Mouse (Mus musculus) T-helper 17 cell (primary cell): ENCODE results near the gene Desi1.

Experiments
- in situ Hi-C, 2 experiments: fragments of 300-600 bp; cut with MboI, MseI; formaldehyde crosslinking; loops; 1 replicate in 1 of 2; 2 replicates in 1 of 2; pipeline ENCODE4 v1.15.1; 2025; ENCODE audit warnings: high pct_unique_total_duplicates in 2 of 2

Gene Desi1

DNA sequence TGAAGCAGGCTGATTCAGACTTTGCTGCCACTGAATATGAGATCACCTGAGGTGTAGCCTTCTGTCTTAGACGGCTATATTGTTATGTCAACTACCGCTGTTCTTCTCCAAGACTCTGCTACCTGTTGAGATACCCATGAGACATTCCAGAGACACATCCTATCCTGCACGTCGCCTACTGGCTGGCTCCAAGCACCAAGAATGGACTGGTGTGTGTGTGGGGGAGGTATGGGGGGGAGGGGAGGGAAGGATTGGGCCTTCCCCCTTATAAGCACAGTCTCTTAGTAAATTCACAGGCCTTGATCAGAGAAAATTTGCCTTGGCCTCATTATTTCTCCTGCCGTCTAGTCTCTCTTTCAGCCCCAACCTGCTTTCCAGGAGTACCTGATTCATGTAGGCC is 65.8 kb downstream of the Desi1 start:
- in situ Hi-C loops: no loop called here

DNA sequence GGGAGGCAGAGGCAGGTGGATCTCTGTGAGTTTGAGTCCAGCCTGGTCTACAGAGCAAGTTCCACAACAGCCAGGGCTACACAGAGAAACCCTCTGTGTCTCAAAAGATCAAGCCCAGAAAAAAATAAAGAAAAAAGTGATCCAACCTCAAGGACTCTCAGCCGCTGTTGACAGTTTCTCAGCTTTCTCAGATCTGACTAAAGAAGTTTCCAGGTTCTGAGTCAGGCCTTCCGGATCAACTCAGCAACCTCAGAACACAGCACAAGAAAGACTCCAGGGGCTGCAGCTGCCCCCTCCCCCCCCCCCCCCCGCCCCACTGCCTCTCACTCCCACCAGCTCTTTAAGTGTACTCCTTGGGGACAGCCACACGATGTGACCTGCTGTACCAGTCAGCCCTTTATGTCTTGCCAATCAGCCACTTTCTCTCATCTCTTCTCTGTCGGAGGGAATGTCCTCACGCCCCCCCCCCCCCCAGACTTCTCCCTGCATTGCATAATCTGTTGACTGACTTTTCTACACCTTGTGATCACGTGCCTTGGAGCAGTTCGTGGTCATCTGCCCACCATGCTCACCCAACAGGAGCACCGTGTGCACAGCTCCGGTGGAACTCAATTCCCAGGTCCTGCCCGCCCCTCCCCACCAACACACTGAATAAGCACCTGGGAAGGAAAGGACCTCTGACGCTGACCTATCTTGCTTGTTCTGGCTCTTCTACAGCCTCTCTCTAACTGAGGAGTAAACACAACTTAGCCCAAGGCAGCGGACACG is 67.4 kb downstream of the Desi1 start:
- in situ Hi-C loops: no loop called here

DNA sequence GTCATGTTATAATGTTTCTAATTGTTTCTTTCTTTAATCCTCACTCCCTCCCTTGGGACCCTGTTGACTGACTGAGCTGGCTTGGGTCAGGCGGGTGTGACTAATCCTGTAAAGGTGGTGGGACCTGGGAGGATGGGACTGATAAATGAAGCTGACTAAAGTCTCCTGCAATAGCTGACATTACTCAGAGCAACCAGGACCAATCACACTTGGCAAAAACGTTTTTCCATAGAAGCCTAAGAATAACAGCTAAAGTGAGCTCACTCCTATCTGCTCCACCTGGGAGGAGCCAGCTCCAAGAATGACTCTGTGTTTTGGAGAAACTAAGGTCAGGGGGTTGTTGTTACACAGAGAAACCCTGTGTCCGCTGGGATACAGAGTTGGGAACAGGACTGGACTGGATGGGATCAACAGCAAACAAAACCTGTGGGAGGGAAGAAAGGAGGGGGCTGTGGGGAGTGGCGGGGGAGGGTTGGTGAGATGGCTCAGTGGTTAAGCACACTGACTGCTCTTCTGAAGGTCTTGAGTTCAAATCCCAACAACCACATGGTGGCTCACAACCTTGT is 68.6 kb downstream of the Desi1 start:
- in situ Hi-C loops: loop anchor here in 1 of 2 experiments (5.0 kb wide), 1 partner anchor 82 kb away; the partner anchor contains the start of gene Snu13

DNA sequence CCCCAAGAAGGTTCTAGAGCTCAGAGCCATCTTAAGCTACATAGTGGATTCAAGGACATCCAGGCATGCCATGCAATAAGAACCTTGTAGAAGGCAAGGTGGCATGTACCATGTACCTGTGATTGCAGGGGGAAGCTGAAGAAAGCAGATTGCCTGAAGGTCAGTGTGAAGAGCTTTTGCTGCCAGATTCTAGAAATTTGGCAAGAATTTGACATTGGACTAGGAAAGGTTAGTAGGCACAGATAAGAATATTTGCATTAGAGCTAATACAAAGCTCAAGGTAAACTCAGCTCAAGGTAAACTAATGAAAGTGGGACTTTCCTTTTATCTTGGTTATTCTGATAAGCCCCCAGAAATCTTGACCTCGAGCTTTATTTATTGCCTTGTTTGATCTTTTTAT is 69.4 kb downstream of the Desi1 start:
- in situ Hi-C loops: loop anchor here in 1 of 2 experiments (5.0 kb wide), 1 partner anchor 83 kb away; the partner anchor contains the start of gene Snu13

DNA sequence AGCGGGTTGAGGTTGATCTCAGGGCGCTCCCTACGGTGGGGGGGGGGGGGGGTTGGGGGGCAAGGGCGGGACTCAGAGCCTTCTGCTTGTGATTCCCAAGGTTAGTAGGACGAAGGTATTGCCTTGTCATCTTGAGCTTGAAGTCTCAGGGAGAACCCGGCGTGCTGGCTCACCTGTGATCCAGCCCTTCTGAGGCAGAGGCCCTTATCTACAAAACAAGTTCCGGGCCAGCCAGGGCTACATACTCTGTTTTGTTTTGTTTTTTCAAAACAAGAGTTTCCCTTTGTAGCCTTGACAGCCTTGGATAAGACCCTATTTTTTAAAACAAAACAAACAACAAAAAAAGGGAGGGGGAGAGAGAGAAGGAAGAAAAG is 72.6 kb downstream of the Desi1 start:
- in situ Hi-C loops: loop anchor here in 1 of 2 experiments (5.0 kb wide), 1 partner anchor 86 kb away; the partner anchor contains the start of gene Snu13

DNA sequence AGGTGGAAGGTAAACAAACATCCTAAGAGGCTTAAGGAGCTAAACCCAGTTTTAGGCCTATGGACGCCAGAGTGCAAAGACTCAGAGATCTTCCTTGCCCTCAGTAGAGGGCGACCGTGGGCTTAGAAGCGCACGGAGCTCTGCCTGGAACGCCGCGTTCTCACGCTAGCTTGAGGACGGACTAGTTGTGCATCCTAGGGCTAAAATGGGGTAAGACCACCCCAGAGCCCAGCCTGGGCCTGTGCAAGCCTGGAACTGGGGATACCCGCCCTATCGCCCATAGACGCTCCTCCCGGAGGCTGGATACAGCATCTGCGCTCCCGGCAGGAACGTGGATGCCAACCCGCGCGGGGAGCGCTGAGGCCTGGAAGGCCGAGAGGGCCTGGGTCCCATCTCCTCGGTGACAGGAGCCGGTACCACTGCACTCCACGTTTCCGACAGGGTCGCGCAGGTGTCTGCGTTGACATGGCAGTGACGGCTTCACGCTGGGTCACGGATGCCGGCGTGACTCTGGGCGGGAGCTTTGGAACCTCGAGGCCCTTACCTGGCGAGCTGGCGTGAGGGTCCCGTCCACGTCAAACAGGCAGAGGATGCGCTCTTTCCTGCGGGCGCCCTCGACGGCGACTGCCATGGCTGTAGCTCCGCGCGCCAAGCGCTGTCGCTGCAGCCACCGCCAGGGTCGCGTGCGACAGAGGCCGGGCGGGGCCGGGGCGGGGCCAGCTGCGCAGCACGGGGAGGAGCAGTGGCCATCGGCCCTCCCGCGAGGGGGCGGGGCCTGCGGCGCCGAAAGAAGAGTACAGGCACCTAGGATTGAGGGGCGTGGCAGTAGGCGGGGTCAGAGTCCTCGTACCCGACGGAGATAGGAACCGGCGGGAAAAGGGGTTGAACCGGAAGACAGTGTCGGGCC is 73.2 kb downstream of the Desi1 start, which contains the start of gene Pmm1:
Gene Pmm1, minus strand, starts transcription at position 760 of the 907 bp plus-strand sequence.
- in situ Hi-C loops: loop anchor here in 1 of 2 experiments (5.0 kb wide), 1 partner anchor 87 kb away; the partner anchor contains the start of gene Snu13

DNA sequence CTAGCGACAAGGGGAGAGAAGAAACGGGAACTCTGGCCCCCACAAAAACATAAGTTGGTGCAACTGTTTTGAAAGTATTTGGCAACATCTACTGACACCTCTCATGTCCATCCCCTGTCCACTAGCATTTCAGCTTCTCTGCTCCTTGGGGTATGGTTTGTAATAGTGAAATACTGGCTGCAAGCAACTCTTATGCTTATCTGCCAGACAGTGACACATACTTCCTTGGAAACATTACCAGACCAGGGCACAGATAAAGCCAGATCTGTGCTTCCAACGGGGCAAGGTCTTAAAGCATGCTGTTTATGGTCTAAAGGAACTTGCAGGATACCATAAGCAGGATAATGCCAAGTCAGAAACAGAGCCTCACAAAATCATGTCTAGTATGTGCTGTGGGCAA is 74.8 kb downstream of the Desi1 start:
- in situ Hi-C loops: loop anchor here in 1 of 2 experiments (5.0 kb wide), 1 partner anchor 33 kb away; no protein-coding TSS in a partner anchor

DNA sequence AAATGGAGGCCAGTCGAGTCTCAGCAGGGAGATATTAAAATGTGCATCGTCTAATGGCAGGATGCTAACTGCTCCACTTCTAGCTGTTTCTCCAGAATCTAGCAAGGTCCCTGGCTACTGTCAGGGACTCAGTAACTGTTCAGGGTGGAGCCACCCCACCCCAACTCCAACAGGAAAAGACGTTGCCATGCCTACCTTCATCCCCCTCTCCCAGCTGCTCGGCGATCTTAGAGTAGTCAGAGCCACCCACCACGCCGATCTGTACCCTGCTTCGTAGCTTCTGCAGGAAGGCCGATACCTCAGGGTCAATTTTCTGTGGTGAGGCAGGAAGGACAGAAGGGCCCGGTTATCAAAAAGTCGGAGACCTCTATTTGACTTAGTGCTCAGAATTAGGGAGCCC is 76.1 kb downstream of the Desi1 start:
- in situ Hi-C loops: loop anchor here in 1 of 2 experiments (5.0 kb wide), 1 partner anchor 35 kb away; no protein-coding TSS in a partner anchor

DNA sequence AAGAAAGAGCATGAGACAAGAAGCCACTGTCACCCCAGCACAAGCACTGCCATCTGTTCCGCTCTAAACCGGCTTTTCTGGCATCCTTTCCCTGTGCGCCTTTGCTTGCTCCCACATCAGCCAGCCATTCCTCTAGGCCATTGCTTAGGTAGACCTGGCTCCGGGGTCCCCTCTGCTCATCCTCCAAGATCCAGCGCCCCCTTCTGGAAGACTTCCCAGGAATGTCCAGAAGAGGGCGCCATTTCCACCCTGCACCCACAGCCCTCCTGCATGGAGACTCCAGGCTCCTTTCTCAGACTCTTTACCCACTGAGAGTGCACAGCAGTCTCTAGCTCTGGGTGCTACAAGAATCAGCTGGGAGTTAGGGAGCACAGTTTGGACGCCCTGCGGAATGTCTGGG is 77.2 kb downstream of the Desi1 start:
- in situ Hi-C loops: loop anchor here in 1 of 2 experiments (5.0 kb wide), 1 partner anchor 36 kb away; no protein-coding TSS in a partner anchor

DNA sequence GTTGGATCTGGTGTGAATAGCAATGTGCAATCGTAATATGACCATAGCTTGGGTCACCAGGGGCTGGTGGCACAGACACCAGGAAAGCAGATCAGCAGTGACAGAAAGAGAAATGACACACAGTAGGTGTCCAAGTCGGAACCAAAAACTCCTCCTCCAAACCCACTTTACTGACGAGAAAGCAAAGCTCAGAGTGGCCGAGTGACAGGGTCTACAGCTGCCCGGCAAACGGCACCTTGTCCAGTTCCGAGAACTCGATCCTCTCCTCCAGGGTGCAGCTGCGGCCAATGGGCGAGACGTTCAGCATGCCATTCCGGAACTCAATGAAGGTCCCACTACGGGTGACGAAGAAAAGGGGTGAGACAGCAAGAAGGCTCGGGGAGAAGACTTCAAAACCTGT is 78.2 kb downstream of the Desi1 start:
- in situ Hi-C loops: loop anchor here in 1 of 2 experiments (5.0 kb wide), 1 partner anchor 37 kb away; no protein-coding TSS in a partner anchor

DNA sequence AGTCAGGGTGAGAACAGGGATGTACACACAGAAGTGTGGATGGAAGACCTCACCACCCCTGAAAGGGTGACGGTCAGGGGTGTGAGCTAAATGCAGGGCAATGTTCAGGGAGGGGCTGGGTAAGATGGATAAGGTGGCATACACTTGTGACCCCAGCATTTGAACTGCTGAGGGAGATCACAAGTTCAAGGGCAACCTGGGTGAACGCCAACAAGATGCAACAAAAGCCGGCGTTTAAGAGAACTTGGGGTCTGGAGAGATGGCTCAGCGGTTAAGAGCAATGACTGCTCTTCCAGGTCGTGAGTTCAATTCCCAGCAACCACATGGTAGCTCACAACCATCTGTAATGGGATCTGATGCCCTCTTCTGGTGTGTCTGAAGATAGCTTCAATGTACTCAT is 78.9 kb downstream of the Desi1 start:
- in situ Hi-C loops: loop anchor here (5.0 kb wide), 1 partner anchor 38 kb away; no protein-coding TSS in a partner anchor

DNA sequence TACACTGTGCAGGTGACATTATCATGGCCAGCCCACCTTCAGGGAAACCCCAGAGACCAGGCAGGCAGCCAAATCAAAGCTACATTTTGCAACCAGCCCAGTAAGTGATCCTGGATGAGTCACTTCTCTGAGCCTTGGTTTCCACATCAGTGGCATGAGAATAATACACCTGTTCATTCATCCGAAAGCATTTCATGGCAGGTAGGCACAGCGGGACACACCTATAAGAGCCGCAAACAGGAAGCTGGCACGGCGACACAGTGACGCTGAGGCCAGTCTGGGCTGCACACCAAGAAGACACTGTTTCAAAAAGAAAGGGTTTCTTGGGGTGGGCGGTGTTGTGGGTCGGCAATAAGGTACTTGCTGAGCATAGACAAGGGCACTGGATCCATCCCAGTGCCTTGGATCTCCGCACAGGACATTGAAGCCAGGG is 79.5 kb downstream of the Desi1 start:
- in situ Hi-C loops: loop anchor here in 1 of 2 experiments (5.0 kb wide), 1 partner anchor 38 kb away; no protein-coding TSS in a partner anchor

DNA sequence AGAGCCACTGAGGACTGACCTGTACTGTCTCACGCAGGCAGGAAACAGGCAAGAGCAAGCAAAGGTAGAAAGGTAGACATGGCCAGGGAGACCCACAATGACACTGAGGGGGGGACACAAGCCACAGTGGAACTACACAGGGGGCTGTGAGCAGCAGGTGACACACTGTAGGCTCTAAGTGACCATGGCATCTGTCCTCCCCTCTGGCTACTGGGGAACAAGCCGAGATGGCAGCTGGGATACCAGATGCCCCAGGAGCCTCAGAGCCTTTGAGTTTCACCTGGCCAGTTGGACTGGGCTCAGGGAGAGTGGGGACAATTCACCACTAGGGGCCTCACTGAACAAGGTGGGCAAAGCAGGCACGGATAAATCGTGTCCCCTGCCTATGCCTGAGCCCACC is 81.4 kb downstream of the Desi1 start:
- in situ Hi-C loops: loop anchor here in 1 of 2 experiments (5.0 kb wide), 1 partner anchor 40 kb away; no protein-coding TSS in a partner anchor

DNA sequence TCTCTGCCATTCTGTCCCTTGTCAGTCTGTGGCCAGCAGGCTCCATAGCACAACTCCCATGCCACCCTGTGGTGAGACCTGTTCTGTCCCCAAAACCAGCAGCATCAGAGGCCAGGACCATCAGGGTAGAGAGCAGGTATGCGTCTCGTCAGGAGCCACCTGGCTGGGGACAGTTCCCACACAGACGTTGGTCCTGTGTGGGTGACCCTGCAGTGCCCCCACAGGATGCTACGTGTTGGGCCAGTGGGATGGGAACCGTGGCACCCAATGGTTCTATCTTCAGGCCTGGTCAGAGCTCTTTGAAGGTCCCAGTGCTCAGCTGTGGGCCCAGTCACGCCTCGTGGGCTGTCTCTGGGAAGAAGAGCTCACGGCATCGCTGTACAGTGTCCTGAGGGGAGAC is 82.5 kb downstream of the Desi1 start:
- in situ Hi-C loops: loop anchor here in 1 of 2 experiments (5.0 kb wide), 1 partner anchor 41 kb away; no protein-coding TSS in a partner anchor

DNA sequence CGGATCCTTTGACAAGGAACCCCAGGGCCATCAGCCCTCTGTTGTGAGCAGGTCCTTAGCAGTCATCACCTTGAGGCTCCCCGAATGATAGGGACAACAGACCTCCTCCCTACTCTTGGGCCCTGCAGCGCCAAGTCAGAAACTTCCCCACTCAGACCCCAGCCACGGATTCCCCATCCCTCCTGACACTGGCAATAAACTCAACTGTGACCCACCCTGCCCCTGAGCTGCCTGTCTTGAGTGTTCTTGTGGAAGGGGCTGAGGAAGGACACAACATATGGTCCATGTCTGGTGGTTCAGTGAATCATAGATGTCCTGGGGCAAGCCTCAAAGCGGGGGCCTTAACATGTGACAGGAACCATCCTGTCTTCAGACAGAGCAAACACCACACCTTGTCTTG is 82.9 kb downstream of the Desi1 start:
- in situ Hi-C loops: loop anchor here in 1 of 2 experiments (5.0 kb wide), 1 partner anchor 42 kb away; no protein-coding TSS in a partner anchor

DNA sequence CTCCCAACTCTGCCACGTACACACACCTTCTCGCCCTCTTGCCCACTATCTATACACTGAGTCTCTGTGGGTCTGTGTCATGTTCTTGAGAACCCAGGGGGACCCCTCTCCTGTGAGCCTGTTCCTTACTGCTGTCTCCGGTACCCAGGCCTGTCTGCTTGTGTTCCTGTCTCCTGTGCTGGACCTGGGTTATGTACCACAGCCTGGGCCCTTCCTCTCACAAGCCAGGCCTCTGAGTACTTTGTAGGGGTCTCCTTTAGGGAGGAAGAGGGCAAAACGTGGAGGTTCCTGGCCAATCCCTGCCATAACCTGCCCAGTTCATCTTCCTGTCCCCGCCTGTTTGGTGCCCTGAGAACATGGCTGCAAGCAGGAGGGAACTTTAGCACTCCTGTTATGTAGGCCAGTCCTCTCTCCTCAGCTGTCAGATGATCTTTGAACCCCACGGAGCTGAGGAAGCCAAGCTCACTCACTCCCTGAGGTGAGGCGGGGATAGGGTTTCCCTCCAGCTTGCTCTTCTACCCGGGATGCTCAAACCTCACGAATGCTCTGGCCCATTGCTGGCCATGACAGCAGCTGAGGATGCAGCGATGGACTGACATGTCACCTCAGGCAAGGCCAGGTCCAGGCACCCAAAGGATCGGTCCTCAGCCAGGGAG is 84.1 kb downstream of the Desi1 start:
- in situ Hi-C loops: loop anchor here in 1 of 2 experiments (5.0 kb wide), 1 partner anchor 43 kb away; no protein-coding TSS in a partner anchor

DNA sequence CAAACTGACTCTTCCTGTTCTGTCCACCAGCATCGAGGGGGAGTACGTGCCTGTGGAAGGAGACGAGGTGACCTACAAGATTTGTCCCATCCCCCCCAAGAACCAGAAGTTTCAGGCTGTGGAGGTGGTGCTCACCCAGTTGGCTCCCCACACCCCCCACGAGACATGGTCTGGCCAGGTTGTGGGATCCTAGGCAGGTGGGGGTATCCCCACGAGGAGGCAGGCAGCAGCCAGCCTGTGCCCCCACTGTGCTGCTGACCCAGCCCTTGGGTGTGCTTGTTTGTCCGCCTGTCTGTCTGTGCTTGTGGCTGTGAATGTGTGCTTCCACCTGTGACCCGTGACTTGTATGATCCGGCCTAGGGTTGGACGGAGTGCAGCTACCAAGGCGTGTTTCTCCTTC is 84.6 kb downstream of the Desi1 start:
- in situ Hi-C loops: no loop called here

DNA sequence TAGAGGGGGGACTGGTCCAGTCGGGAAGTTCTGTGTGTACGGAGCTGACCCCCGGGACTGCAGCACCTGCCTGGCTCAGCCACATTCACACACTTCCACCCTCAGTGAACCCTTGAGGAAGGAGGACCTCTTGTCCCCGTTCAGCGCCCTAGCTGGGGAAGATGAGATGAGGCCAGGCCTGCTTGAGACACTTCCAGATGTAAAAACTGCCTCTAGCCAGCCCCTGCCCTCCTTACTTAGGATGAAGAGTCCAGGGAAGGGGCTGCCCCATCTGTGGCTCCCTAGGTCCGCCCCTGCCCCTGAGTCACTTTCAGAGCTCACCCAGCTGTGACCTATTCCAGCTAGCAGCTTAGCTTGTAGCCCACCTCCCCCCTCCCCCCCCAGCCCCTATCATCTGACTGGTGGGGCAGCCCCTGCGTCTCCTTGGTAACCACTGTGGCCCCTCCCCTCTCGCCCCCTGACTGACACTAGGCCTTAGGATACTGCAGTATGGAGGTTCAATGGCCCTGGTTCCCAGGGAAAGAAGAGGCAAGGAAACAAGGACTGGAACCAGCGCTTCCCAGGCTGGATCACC is 90.4 kb downstream of the Desi1 start:
- in situ Hi-C loops: no loop called here
